8 mouse cellular contexts compared by ENCODE assay signal in genomic region chr7:30958109-30958865, GRCm38 (mm10). TPM values are rescaled to one million over a fixed set of nuclear protein-coding genes. Genes with fewer than 3 reads are reported as not detected.
DNase-seq lines count a peak whose midpoint lies in the region; ATAC-seq lines count a peak whose summit lies in the region.

No protein-coding gene starts in this region.

- no peaks in the 10 kb centered on the region for H3K9me3 ChIP-seq in lung, embryonic 15.5 days
- no peaks in the 10 kb centered on the region for H3K9me3 ChIP-seq in hindbrain, embryonic 15.5 days
- H3K9me3 ChIP-seq in midbrain, embryonic 12.5 days: no peaks in the 10 kb centered on the region

- H3K4me2 ChIP-seq in lung, embryonic 15.5 days: peak overlapping the region; percentile 60
- peak overlapping the region; percentile 50 for H3K4me2 ChIP-seq in hindbrain, embryonic 15.5 days
- peak overlapping the region; percentile 62 for H3K4me2 ChIP-seq in midbrain, embryonic 12.5 days (replicated peaks)

- peak overlapping the region; percentile 99 for H3K9ac ChIP-seq in lung, embryonic 15.5 days
- H3K9ac ChIP-seq in hindbrain, embryonic 15.5 days: peak overlapping the region; percentile 89
- H3K9ac ChIP-seq in midbrain, embryonic 12.5 days (replicated peaks): peak overlapping the region; percentile 100

- no peak for DNase-seq in lung, postnatal 14 days
- peak; percentile 11 for DNase-seq in embryo, embryonic 10.5 days (ENCODE audit: low spot score)
- no peak for DNase-seq in left cerebral cortex, adult 11 months (ENCODE audit: low spot score)
- DNase-seq in spleen, adult 12 weeks (ENCODE audit: low spot score): no peak
- no peak for DNase-seq in frontal cortex, postnatal 36 days (ENCODE audit: low spot score in 2 of 2)

- H3K36me3 ChIP-seq in lung, embryonic 15.5 days: peaks cover 31% of the 10 kb centered on the region
- peaks cover 15% of the 10 kb centered on the region for H3K36me3 ChIP-seq in hindbrain, embryonic 15.5 days
- H3K36me3 ChIP-seq in midbrain, embryonic 12.5 days: peaks cover 32% of the 10 kb centered on the region

- whole genome bisulfite sequencing in lung, embryonic 15.5 days: 66% methylated on average over 28 of the region's 28 CpGs
- 68% methylated on average over 28 of the region's 28 CpGs for WGBS in hindbrain, embryonic 15.5 days
- WGBS in midbrain, embryonic 12.5 days: 77% methylated on average over 28 of the region's 28 CpGs

- peak overlapping the region; percentile 97 for H3K4me3 ChIP-seq in lung, embryonic 15.5 days
- peak overlapping the region; percentile 81 for H3K4me3 ChIP-seq in hindbrain, embryonic 15.5 days
- H3K4me3 ChIP-seq in midbrain, embryonic 12.5 days: peak overlapping the region; percentile 98

- ATAC-seq in lung, embryonic 15.5 days (ENCODE audit: borderline replicate concordance, extremely low read depth, low FRiP score, low TSS enrichment): no peak
- no peak for ATAC-seq in hindbrain, embryonic 15.5 days (ENCODE audit: low FRiP score, low read depth)
- no peak for ATAC-seq in midbrain, embryonic 12.5 days (ENCODE audit: low FRiP score, low read depth)

- peak overlapping the region; percentile 99 for H3K27ac ChIP-seq in lung, embryonic 15.5 days
- H3K27ac ChIP-seq in hindbrain, embryonic 15.5 days (replicated peaks): peak overlapping the region; percentile 99
- H3K27ac ChIP-seq in midbrain, embryonic 12.5 days (replicated peaks): peak overlapping the region; percentile 98

- H3K27me3 ChIP-seq in lung, embryonic 15.5 days: no peaks in the 10 kb centered on the region
- no peaks in the 10 kb centered on the region for H3K27me3 ChIP-seq in hindbrain, embryonic 15.5 days
- no peaks in the 10 kb centered on the region for H3K27me3 ChIP-seq in midbrain, embryonic 12.5 days

- H3K4me1 ChIP-seq in lung, embryonic 15.5 days: peaks cover 16% of the 10 kb centered on the region
- peaks cover 28% of the 10 kb centered on the region for H3K4me1 ChIP-seq in hindbrain, embryonic 15.5 days (replicated peaks)
- peaks cover 21% of the 10 kb centered on the region for H3K4me1 ChIP-seq in midbrain, embryonic 12.5 days

RNA-seq across cellular contexts. Expression of gene Usf2, which starts 1.7 kb away (rescaled TPM):
- polyA plus RNA-seq in lung, embryonic 15.5 days (2015; fragmentation: Nextera tagmentation; extraction: Ambion mirVana): 25.6 and 27.5 TPM in 2 replicates
- polyA plus RNA-seq in hindbrain, embryonic 15.5 days (2015; fragmentation: Nextera tagmentation; extraction: Ambion mirVana): 27.3 and 29.3 TPM in 2 replicates
- polyA plus RNA-seq in midbrain, embryonic 12.5 days (2016; fragmentation: Nextera tagmentation; extraction: Ambion mirVana): 28.9 and 30.6 TPM in 2 replicates

RNA-seq across cellular contexts. Expression of gene Hamp, which starts 14.5 kb away (rescaled TPM):
- polyA plus RNA-seq in lung, embryonic 15.5 days (2015; fragmentation: Nextera tagmentation; extraction: Ambion mirVana): 0.78 TPM in 1 of 2 replicates, not detected in the other
- polyA plus RNA-seq in hindbrain, embryonic 15.5 days (2015; fragmentation: Nextera tagmentation; extraction: Ambion mirVana): not detected in 2 replicates
- polyA plus RNA-seq in midbrain, embryonic 12.5 days (2016; fragmentation: Nextera tagmentation; extraction: Ambion mirVana): not detected in 2 replicates

RNA-seq across cellular contexts. Expression of gene Lsr, which starts 15.0 kb away (rescaled TPM):
- 80.6 and 89.1 TPM in 2 replicates for polyA plus RNA-seq in lung, embryonic 15.5 days (2015; fragmentation: Nextera tagmentation; extraction: Ambion mirVana)
- 24.3 and 24.4 TPM in 2 replicates for polyA plus RNA-seq in hindbrain, embryonic 15.5 days (2015; fragmentation: Nextera tagmentation; extraction: Ambion mirVana)
- polyA plus RNA-seq in midbrain, embryonic 12.5 days (2016; fragmentation: Nextera tagmentation; extraction: Ambion mirVana): 16.1 and 17.5 TPM in 2 replicates

RNA-seq across cellular contexts. Expression of gene Fam187b, which starts 15.3 kb away (rescaled TPM):
- polyA plus RNA-seq in lung, embryonic 15.5 days (2015; fragmentation: Nextera tagmentation; extraction: Ambion mirVana): 6.3 TPM in 2 replicates
- polyA plus RNA-seq in hindbrain, embryonic 15.5 days (2015; fragmentation: Nextera tagmentation; extraction: Ambion mirVana): 0.69 and 1.1 TPM in 2 replicates
- 0.26 and 0.57 TPM in 2 replicates for polyA plus RNA-seq in midbrain, embryonic 12.5 days (2016; fragmentation: Nextera tagmentation; extraction: Ambion mirVana)

RNA-seq across cellular contexts. Expression of gene Hamp2, which starts 33.8 kb away (rescaled TPM):
- not detected in 2 replicates for polyA plus RNA-seq in lung, embryonic 15.5 days (2015; fragmentation: Nextera tagmentation; extraction: Ambion mirVana)
- not detected in 2 replicates for polyA plus RNA-seq in hindbrain, embryonic 15.5 days (2015; fragmentation: Nextera tagmentation; extraction: Ambion mirVana)
- polyA plus RNA-seq in midbrain, embryonic 12.5 days (2016; fragmentation: Nextera tagmentation; extraction: Ambion mirVana): not detected in 2 replicates
